Mouse (Mus musculus): ENCODE data around the gene Gm1604a. TPM values are rescaled to one million over a fixed set of nuclear protein-coding genes. Genes with fewer than 3 reads are reported as not detected.

Gene Gm1604a
- polyA plus RNA-seq, 1 experiment from 2014 or later = not detected

Other genes with a start within 250 kb of the Gm1604a start
- gene Ezr, start 242.8 kb upstream of the Gm1604a start, polyA plus RNA-seq (2015; fragmentation: Nextera tagmentation; extraction: Ambion mirVana) = 114 and 115 TPM in 2 replicates
- gene Rsph3b, start 76.9 kb upstream of the Gm1604a start, polyA plus RNA-seq (2015; fragmentation: Nextera tagmentation; extraction: Ambion mirVana) = 35.7 and 42.1 TPM in 2 replicates
- 40.2 and 44.6 TPM in 2 replicates for gene Tagap1, start 64.4 kb upstream of the Gm1604a start, polyA plus RNA-seq (2015; fragmentation: Nextera tagmentation; extraction: Ambion mirVana)
- 171 and 190 TPM in 2 replicates for gene Rnaset2b, start 54.9 kb upstream of the Gm1604a start, polyA plus RNA-seq (2015; fragmentation: Nextera tagmentation; extraction: Ambion mirVana)
- 0.41 TPM in 1 of 2 replicates, not detected in the other for gene Gm49721, start 46.7 kb upstream of the Gm1604a start, polyA plus RNA-seq (2015; fragmentation: Nextera tagmentation; extraction: Ambion mirVana)
- gene Rps6ka2, start 144.5 kb downstream of the Gm1604a start, polyA plus RNA-seq (2015; fragmentation: Nextera tagmentation; extraction: Ambion mirVana) = 6.7 and 7.5 TPM in 2 replicates

Measured in limb, embryonic 15.5 days (tissue).